In genomic region chr14:7888294-7888693, GRCm38 (mm10) we compare ENCODE assay signal across 11 mouse cellular contexts.
DNase-seq lines count a peak whose midpoint lies in the region; ATAC-seq and TF ChIP-seq lines count a peak whose summit lies in the region.
"Had no signal": no experiment of that assay in that cellular context is flagged by ENCODE, and none has a peak within 500 bp of the region (broad histone marks: within the 10 kb centered on the region; RNA-seq: fewer than 3 reads in every experiment).

No protein-coding gene starts in this region.

- peak overlapping the region; percentile 17; the same call in 1 of the 2 replicates for H3K9ac ChIP-seq in embryonic facial prominence, embryonic 14.5 days (ENCODE audit: low read depth, low read length)
- no peak overlapping the region for H3K9ac ChIP-seq in intestine, embryonic 14.5 days (ENCODE audit: low read length)

- no peak overlapping the region for H3K4me2 ChIP-seq in embryonic facial prominence, embryonic 14.5 days (ENCODE audit: low read depth, low read length)
- H3K4me2 ChIP-seq in intestine, embryonic 14.5 days (ENCODE audit: low read length) = no peak overlapping the region
- no peak overlapping the region for H3K4me2 ChIP-seq in myocyte (ENCODE audit: low read depth)

- H3K4me3 ChIP-seq in embryonic facial prominence, embryonic 14.5 days (ENCODE audit: low read depth, low read length) = no peak overlapping the region
- no peak overlapping the region for H3K4me3 ChIP-seq in intestine, embryonic 14.5 days (ENCODE audit: low read depth, low read length)
- no peak overlapping the region for H3K4me3 ChIP-seq in myocyte

- no peak for DNase-seq in frontal cortex, postnatal 14 days (ENCODE audit: low spot score in 2 of 2)
- no peak for DNase-seq in embryonic facial prominence, embryonic 14.5 days (ENCODE audit: low spot score)
- DNase-seq in intestine, embryonic 14.5 days (ENCODE audit: low spot score) = no peak
- DNase-seq in right cerebral cortex, postnatal 25 days = no peak
- DNase-seq: heart, postnatal 4 days; lung, postnatal 4 days; thymus, postnatal 14 days had no signal

- no peaks in the 10 kb centered on the region for H3K79me2 ChIP-seq in myocyte (ENCODE audit: control insufficient read depth, insufficient read depth)

- peaks cover 29% of the 10 kb centered on the region for H3K4me1 ChIP-seq in embryonic facial prominence, embryonic 14.5 days (ENCODE audit: control insufficient read depth, insufficient read depth, low read length)
- peaks cover 18% of the 10 kb centered on the region for H3K4me1 ChIP-seq in intestine, embryonic 14.5 days (replicated peaks; ENCODE audit: control insufficient read depth, insufficient read depth, low read length)

- 0 out of 2 replicates have a peak, but pooled peaks have one; percentile 0 for ATAC-seq in frontal cortex, adult (ENCODE audit: low TSS enrichment)
- ATAC-seq in embryonic facial prominence, embryonic 14.5 days (ENCODE audit: low read depth) = no peak
- no peak for ATAC-seq in intestine, embryonic 14.5 days (replicated peaks; ENCODE audit: low FRiP score, low TSS enrichment, low read depth)
- no peak for ATAC-seq in CD4-positive, CD25-positive, alpha-beta regulatory T cell, adult 4 months
- ATAC-seq in megakaryocyte, adult 5-6 weeks (ENCODE audit: poor library complexity, severe bottlenecking) = no peak

- 67% methylated on average over 6 of the region's 6 CpGs for WGBS in embryonic facial prominence, embryonic 14.5 days
- 90% methylated on average over 6 of the region's 6 CpGs for WGBS in intestine, embryonic 14.5 days

- H3K27ac ChIP-seq in embryonic facial prominence, embryonic 14.5 days (replicated peaks; ENCODE audit: low read depth, low read length) = peak overlapping the region; percentile 94
- H3K27ac ChIP-seq in intestine, embryonic 14.5 days (ENCODE audit: low read depth) = peak overlapping the region; percentile 87; the same call in 1 of the 2 replicates

- H3ac ChIP-seq in myocyte (ENCODE audit: control insufficient read depth, insufficient read length) = no peak overlapping the region

- peaks cover 78% of the 10 kb centered on the region for H3K36me3 ChIP-seq in embryonic facial prominence, embryonic 14.5 days (ENCODE audit: control insufficient read depth, insufficient read depth, low read length)
- peaks cover 74% of the 10 kb centered on the region for H3K36me3 ChIP-seq in intestine, embryonic 14.5 days (ENCODE audit: control insufficient read depth, insufficient read depth, low read length)
- H3K36me3 ChIP-seq in myocyte (ENCODE audit: control insufficient read depth, insufficient read depth) = peaks cover 44% of the 10 kb centered on the region

- no peaks in the 10 kb centered on the region for H3K27me3 ChIP-seq in embryonic facial prominence, embryonic 14.5 days (replicated peaks; ENCODE audit: control insufficient read depth, insufficient read depth, low read length)
- H3K27me3 ChIP-seq in intestine, embryonic 14.5 days (replicated peaks; ENCODE audit: control insufficient read depth, insufficient read depth, low read length) = no peaks in the 10 kb centered on the region
- no peaks in the 10 kb centered on the region for H3K27me3 ChIP-seq in myocyte (ENCODE audit: control insufficient read depth, insufficient read depth, insufficient read length)

- H3K9me3 ChIP-seq in embryonic facial prominence, embryonic 14.5 days (ENCODE audit: control insufficient read depth, low read length) = no peaks in the 10 kb centered on the region
- no peaks in the 10 kb centered on the region for H3K9me3 ChIP-seq in intestine, embryonic 14.5 days (ENCODE audit: control insufficient read depth, low read length)

- no peak for TF ChIP-seq POLR2A in myocyte (IDR thresholded peaks at IDR 0.05; ENCODE audit: insufficient read length, low read depth)

TF ChIP-seq in myocyte, 11 proteins besides CTCF, POLR2A, EP300 and RAD21:
- TF ChIP-seq MYOD1 (IDR thresholded peaks at IDR 0.05; ENCODE audit: control insufficient read depth in 1 of 3, insufficient read length in 2 of 3, low read depth in 2 of 3) = peak in 2 of 3 experiments; percentile 46 to 60
- peak in 1 of 3 experiments; percentile 60 for TF ChIP-seq MYOG (IDR thresholded peaks at IDR 0.05; ENCODE audit: control insufficient read depth in 1 of 3, insufficient read depth in 1 of 3, insufficient read length in 2 of 3, low read depth in 2 of 3)
- no peak for TF ChIP-seq REST (IDR thresholded peaks at IDR 0.05; ENCODE audit: insufficient read depth, insufficient read length)
